Mouse (Mus musculus) kidney, adult 9 months (tissue): ENCODE data around the gene Lama4.
A peak's percentile ranks its signal among the peaks of the same experiment; 100 is the strongest.

Experiments
- DNase-seq: peaks from one replicate; pipeline ENCODE4 v3.0.0; 2022

The Lama4 gene

DNA sequence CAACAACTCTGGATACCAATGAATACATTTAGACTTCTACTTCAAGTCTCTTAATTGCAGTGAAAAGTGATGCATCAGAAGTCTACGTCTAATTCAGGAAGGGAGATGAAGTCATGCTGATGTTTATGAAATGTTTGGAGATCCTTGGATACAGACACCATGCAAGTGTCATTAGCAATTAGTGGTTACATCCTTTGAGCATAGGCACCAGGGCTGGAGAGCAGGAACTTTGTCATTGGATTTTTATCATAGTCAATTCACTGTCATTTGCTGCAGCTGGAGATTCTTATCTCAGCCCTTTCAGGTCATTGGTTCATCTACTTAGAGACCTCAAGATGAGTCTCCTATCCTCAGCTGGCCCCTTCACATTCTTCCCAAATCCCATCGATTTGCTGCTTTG, 30.6 kb downstream of the Lama4 start:
- DNase-seq, result no peak

DNA sequence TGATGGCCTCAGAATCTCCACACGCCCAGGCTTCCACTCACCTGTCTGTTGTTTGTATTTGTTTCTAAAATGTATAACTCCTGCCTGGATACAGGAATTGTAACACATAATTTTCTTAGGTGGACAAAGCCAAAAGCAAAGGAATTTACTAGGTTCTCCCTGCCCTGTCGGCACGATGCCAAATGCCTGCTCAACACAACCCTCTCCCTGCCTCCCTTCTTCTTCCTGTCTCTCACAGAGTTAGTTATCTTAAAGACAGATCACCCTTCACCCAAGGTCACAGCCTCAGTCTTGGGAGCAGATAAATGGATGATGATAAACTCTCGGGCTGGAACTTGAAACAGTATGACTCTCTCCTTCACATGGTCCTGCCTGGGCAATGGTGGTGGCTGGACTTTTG, 35.6 kb downstream of the Lama4 start:
- peak; percentile 6 for DNase-seq

DNA sequence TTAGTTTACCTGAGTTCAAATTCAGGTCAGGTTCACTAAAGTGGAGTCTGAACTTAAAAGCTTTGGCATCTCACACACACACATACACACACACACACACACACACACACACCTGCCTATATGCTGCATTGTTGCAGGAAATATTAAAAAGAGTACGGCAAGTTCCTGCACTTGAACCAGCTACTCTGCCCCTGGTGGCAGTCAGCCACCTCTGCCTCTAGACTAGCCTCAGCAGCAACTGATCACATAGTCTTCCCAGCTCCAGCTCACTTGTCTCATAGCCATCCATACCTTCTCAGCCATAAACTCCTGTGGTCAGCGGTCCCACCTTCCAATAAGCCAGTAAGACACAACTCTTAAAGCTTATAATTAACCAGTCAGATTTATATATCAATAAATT, 37.2 kb downstream of the Lama4 start:
- DNase-seq, result no peak

DNA sequence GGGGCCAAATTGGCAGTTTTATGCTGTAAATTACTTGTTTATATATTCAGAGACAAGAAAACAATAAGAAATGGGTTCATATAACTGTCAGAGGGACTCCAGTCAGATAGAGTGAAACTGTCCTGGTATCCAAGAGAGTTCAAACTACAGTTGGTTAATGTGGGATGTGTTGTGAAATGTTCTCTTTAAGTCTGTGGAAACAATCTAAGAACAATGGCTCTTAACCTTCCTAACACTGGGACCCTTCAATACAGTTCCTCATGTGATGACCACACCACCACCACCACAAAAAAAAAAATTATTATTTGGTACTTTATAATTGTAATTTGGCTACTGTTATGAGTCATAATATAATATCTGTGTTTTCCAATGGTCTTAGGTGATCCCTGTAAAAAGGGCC, 38.2 kb downstream of the Lama4 start:
- DNase-seq, result no peak

DNA sequence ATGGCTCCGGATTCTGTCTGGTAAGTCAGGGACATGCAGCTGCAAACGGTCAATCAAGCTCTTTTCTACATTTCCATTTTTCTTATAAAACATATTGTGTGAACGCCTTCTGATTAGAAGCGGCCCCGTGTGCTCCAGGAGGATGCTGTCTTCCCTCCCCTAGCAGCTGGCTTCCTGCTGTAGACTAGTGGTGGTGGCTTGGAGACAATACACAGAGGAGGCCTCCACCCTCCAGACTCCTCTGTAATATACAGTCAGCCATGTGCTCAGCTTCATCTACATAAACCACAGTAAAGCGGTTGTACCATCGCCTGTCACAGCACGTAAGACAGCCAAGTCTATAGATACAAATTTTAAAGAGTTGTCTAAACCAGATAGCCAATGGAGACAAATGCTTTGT, 40.2 kb downstream of the Lama4 start:
- no peak for DNase-seq

DNA sequence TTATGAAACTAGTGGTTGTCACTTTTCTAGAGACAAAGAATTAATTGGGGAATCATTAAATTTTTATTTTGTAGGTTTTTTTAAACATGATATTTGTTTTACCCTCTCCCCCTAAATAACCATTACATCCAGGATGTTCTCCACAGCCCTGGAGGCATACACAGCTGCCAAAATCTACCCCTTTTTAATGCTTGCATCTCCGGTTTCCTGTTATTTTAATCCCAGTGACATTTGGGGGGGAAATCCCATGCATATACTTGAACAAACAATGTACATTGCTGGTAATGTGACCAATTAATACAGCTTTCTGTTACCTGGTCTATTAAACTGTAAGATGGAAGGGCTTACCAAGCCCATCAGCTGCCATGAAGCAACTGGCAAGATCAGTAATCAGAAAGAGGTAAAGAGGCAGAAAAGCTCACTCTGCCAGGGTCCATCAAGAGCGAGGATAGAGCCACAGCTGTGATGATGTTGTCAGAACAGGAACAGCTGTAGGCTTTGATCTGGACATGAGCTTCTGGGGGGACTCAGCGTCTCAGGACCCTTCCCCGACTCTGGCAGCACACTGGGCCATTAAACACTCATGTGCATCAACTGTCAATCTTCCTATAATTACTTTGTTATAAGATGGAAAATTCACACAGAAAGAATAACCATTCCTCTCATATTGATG, 41.3 kb downstream of the Lama4 start:
- DNase-seq, result no peak

DNA sequence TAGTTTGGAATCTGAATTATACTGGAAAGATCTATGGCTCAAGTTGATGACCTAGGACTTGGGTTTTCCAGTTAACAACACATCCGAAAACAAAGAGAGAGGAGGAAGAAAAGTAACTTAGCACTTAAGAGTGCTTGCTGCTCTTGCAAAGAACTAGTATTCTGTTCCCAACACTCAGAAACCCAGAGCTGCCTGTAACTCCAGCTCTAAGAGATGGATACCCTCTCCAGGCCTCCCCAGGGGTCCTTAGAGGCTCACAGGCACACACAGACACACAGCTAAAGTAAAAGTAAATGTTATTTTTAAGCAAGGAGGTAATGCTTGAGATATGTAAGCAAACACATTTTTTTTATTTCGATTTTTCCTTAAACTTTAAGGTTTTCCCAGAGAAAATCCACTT, 49.5 kb downstream of the Lama4 start:
- no peak for DNase-seq

DNA sequence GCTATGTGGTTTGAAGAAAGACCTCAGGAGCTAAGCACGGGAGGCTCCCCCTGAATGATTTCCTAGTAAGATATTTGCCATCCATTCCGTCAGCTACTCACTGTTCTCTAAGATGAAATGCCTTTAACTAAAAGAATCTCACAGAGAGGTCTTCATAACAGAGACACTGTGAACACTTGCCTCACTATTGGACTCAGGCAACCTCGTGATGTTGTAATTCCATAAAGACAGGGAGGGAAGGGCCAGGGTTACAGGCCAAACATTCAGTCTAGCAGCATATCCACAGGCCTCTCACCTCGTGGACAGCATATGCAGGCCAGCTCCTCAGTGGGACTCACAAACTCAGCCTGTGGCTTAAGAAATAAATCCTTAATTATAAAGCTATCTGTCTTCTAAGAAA, 52.7 kb downstream of the Lama4 start:
- DNase-seq, result no peak

DNA sequence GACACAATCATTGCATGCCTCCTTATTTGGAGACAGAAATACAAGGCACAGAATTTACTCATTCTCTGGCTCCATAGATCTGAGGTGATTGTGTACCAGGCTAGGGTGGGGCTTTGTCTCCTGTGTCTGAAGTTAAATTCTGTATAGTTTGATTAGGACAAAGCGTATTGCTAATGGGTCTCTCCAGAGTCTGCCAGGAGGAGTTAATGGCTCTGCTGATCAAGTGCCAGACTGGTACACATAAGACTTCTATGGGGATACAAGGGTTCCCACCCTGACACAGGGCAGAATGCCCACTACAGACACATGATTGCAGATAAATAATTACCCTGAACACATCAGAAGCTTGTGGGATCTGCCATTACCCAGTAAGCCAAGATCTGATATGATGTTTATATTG, 53.3 kb downstream of the Lama4 start:
- DNase-seq, result no peak

DNA sequence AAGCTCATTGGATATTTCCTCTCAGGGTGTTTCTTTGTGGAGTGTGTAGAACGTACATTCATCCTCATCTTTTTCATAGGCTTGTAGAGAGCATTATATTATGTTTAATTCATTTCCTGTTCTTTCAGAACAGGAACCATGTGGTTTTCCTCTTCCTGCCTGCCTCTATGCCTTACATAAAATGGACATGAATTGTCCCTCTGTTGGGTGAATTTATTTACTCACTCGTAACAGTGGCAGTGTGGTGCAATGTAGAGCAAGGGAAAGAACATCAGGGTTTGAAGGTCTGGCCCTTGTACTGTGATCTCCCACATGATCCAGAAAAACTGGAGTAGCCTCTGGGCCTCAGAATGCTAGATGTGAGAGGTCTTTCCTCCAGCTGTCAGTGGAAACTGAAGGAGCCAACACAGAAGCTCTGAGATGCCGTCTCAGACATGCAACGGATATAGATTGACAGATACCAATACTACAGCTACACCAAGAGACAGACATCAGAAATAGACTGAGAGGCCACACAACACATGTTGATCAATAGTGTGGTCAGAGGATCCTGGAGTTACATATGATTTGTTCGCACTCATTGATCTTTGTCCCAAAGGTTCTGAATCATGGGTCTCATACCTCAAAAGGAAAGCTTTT, 58.4 kb downstream of the Lama4 start:
- DNase-seq, result no peak

DNA sequence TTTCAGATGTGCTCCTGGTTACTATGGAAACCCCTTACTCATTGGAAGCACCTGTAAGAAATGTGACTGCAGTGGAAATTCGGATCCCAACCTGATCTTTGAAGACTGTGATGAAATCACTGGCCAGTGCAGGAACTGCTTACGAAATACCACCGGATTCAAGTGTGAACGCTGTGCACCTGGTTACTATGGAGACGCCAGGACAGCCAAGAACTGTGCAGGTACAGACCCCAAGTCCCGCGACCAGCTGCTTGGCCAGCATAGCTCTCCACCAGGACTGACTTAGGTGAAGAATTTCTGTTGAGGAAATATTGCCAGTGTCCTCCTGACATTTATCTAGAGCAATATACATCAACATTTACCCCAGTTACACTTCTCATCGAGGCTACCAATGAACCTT, 61.2 kb downstream of the Lama4 start:
- no peak for DNase-seq

DNA sequence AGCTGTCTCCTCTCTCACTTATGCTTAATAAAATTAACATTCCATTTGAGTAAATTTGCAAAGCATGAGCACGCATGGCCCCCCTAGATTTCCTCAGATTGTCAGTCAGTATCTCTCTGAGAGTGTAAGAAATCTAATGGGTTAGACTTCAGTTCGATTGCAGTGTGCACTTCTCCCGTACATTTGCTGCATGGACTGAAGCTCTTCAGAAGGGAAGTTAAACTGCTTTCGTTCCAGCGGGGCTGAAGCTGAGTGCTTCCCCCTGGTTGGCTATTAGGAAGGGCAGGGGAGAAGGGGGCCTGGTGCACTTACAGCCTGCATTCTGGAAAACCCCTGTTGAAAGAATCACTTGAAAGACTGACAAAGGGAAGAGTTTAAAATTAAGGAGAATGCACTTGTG, 61.7 kb downstream of the Lama4 start:
- DNase-seq, result no peak

DNA sequence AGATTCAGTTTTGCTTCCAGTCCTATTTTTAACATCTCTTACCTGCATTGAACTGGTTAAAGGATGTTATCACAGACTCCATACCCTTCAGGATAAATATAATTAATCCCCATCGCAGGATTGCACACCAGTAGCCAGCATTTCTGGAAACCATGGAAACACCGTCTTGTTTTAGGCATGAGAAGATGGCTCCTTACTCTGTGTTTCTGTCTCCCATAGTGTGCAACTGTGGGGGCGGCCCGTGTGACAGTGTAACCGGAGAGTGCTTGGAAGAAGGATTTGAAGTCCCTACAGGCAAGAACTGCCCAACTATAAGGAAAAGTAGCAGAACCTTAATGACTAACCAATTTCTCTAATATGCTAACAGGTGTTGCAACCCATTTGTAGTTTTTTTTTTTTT, 63.1 kb downstream of the Lama4 start:
- no peak for DNase-seq

DNA sequence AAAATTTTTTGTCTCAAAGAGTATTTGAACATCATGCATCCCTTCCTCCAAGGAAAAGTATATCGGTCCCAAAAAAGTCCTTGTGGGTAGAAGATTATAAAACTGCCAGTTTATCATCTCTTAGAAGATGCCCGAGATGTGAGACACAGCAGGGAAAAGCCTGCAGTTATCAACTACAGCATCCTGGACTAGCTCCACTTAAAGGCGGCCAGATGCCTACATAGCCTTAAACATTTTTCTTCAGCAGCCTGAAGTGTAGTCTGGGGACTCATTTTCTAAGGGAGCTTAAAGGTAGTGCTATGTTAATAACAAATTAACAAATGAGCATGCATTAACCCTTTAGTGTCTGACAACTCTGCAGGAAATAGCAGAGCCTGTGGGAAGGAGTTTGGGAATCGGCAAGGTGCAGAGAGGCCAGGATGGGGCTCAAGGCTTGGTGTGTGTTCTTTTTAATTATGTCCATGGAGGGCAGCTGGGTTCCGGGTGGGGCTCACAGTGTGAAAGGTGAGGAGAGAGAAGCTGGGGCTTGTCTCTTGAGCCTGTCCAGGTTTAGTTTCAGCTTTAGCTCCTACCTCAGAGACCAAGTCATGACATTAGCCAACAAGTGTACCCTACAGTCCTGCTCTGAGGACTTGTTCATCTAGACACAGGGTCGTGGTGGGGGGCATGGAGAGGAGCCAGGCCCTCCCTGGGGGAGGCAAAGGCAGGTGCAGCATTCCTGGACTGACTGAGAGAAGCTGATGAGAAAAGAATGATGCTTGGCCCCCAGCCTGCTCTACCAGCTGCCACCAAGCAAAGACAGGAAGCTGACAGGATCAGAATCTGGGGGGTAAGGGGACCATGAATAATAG, 64.2 kb downstream of the Lama4 start:
- DNase-seq, result no peak

DNA sequence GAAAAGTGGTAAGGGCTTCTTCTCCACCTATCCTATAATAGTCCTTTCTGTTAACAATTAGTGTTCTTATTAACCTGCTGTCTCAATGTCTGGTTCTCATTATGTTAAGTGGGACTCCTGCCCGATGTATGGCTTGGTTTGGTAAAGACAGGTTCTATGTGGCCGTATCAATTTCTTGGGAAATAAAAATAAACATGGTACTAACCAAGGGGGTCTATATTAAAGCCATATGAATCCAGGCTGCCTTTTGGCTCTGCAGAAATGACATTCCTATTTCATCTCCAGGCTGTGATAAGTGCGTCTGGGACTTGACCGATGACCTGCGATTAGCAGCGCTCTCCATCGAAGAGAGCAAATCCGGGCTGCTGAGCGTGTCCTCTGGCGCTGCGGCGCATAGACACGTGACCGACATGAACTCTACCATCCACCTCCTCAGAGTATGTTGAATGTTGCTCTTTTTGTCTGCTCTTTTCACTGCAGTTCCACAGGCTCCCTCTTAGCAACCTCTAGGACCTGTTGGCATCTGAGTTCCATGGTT, 64.9 kb downstream of the Lama4 start:
- DNase-seq, result no peak

DNA sequence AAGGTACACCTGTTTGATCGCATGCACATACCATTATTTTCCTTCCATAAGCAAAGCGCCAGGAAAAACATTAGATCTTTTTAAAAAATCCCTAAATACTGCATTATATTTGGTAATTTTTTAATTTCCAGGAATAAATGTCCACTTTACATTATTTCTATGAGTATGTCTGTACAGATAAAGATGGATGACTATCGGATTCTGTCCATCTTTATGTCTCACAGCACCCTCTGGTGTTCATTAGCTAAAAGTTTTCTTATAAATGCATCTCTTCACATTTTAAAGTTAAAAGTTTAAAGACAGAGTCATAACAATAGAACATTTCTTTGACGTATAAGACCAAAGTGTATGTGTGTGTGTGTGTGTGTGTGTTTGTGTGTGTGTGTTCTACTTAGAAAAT, 74.2 kb downstream of the Lama4 start:
- DNase-seq, result peak; percentile 3

DNA sequence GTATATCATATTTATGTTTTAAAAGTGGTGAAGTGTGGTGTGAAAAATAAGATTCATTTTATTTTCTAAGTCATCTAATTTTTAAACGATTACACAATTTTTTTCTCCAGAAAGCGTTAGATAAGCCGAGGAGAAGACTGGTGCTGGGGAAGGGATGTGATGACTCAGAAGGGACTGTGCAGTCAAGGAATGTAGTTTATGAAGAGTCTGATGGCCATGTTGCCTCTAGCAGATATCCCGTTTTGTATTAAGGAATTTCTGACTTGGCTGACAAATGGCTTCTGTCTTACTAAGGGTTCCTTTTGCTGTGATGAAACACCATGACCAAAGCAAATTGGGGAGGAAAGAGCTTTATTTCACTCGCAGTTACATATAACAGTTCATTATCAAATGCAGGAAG, 74.7 kb downstream of the Lama4 start:
- DNase-seq, result no peak

DNA sequence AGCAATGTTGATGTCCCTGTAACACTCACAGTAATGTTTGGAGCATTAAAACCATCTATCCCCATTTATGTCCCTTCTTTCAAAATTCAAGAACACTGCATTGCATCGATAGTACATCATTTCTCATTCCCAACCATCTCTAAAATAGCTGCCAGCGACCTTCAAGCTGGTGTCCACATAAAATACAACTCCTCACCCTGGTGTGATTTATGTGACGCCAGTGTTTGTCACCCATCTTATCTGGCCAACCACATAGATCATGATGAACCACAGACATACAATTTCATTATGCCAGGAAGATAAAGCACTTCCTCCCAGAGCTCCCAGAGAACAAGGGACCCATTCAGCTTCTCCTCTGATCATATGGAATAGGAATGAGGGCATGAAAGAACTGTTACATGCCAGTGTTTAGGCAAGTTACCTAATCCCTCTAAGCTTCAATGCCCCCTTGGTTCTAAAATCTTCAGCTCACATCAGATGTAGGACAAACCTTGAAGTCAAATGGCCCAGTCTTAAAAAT, 79.2 kb downstream of the Lama4 start:
- no peak for DNase-seq

DNA sequence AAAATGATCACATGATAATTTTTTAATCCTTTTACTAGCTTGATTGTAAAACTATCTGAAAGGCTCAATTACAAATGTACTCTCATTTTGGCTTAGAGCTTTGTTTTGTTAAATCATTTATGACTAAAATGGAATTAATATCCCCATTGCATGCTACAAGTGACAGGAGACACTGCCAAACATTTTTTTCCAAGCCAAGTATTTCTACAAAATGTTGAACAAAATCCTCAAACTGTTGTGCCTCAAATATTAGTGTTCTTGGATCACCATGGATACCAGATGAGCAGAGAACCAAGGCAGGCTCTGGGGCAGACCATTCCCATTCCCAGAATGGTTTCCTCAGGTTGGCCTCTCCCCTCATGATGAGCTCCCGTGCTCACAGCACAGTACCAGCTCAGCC, 79.8 kb downstream of the Lama4 start:
- no peak for DNase-seq

DNA sequence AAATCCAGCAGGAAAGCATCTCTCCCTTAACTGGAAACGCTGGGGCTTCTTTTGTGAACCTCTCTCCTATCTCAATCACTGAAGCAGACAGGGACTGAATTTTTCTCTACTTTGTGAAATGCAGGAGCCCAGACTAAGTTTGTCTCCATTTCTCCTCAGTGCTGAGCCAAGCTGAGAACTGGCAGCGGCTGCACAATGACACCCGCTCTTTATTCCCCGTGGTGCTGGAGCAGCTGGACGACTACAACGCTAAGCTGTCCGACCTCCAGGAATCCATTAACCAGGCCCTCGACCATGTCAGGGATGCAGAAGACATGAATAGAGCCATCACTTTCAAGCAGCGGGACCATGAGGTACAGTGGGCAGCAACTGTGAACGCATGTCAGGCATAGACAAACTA, 82.5 kb downstream of the Lama4 start:
- no peak for DNase-seq

DNA sequence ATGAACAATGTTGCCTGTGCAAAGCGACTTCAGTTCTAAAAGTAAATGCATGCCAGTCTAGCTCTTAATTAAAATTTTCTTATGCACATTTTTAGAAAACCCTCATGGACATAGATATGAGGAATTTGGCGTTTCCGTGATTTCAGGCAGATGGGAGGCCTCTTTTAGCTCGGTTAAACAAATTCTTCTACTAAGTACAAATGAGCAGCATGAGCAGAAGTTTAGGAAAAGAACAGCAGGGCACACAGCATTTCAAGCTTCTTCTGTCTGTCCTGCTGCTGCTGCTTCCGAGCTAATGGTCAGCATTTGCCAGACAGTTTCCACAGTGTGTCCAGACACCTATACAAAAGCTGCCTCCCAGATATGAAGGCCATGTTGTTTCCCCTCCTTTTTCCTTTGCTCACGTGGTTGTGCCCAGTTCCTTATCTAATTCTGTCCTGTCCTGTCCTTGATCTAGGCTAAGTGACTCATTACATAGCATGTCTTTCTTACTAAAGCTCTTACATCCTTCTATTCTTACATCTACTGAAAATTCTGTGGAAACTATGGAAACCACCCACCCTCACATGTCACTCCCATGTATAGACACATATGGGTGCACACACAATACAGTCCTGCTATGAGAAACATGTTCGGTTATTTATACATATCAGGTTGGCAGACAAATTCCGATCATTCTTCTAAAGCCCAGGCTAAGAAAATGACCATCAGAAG, 84.4 kb downstream of the Lama4 start:
- DNase-seq, result no peak

DNA sequence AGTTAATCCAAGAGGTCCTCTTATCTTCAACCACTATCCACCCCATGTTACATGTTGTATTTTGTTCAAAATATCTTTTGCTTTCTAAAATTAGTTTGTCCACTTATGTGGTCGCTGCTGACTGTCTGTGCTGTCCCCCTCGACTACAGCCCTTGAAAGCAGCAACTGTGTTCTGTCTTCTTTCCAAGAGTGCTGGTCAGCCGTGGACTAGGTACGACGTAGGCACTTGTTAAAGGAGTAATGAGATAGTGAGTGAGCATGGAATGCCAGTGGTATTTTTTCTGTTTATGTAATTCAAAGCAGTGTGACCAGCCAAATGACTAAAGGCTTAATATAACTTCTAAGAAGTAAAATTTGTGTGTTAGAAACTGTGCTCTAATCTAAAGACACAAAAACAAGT, 90.7 kb downstream of the Lama4 start:
- no peak for DNase-seq

DNA sequence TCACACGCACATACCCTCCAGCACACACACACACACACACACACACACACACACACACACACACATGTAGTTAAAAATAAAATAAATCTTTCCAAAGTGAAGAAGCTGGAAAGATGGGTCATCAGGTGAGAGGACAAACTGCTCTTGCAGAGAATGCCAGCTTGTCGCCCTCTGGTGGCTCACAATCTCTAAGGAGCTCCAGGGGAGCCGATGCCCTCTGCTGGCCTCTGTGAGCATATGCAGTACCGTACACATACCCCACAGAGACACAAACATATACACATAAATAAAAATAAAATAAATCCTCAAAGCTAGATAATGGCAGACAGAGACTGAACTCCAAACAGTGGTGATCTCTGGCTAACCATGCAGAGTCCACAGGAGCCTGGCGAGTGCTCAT, 99.4 kb downstream of the Lama4 start:
- peak; percentile 12 for DNase-seq
